Mouse (Mus musculus): Measurements from ENCODE around the gene Fgr. TPM values are rescaled to one million over a fixed set of nuclear protein-coding genes. Genes with fewer than 3 reads are reported as not detected.
"Not testable (repeated sequence)": the region's sequence is repeated elsewhere in the genome, so short reads cannot be mapped to it uniquely, and the experiment has no call there.

The Fgr gene
- polyA plus RNA-seq, 1 experiment from 2014 or later = 0.79 TPM

DNA sequence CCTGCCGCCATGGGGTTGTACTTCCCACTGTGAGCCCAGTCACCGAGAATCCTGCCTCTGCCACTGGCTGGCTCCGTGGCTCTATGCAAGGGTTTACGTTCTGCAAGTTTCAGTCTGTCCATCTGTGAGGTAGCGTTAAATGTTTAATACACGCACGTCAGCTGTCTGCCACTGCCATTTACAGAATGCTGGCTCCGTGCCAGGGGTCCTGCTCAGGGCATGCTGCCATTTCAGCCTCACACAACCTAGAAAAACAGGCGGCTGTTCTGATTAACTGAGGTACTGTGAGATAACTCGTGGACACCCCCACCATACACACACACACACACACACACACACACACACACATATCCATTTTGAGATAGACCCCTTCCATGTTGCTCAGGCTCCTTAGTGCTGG, 29.0 kb downstream of the Fgr start:
- WGBS = 16% methylated on average over 10 of the region's 10 CpGs
- no peaks in the 10 kb centered on the region for H3K27me3 ChIP-seq (ENCODE audit: control insufficient read depth, insufficient read depth, low read depth, low read length)

GRCm38 (mm10) chr4:133003316-133004018, 29.6 kb downstream of the Fgr start:
- Histone ChIP-seq H3K36me3 (ENCODE audit: control insufficient read depth, insufficient read depth, low read length) (no peaks in the 10 kb centered on the region), H3K9ac (ENCODE audit: low read length) (no peak overlapping the region), H3K4me1 (replicated peaks; ENCODE audit: control insufficient read depth, insufficient read depth, low read length) (peaks cover 4% of the 10 kb centered on the region), H3K27ac (ENCODE audit: low read length) (no peak overlapping the region), H3K27me3 (ENCODE audit: control insufficient read depth, insufficient read depth, low read depth, low read length) (no peaks in the 10 kb centered on the region), H3K9me3 (ENCODE audit: control insufficient read depth, low read length) (no peaks in the 10 kb centered on the region), H3K4me3 (ENCODE audit: low read length) (no peak overlapping the region), H3K4me2 (ENCODE audit: low read depth, low read length) (no peak overlapping the region)
- 51% methylated on average over 21 of the region's 21 CpGs for WGBS
- no peak for ATAC-seq (ENCODE audit: low read depth)

More for the DNA sequence above, 29.0 kb downstream of the Fgr start:
- peak; percentile 35; the same call in 1 of the 2 replicates for ATAC-seq (ENCODE audit: low read depth)
- H3K27ac ChIP-seq (ENCODE audit: low read length) = no peak overlapping the region
- H3K9me3 ChIP-seq (ENCODE audit: control insufficient read depth, low read length) = no peaks in the 10 kb centered on the region
- 0 out of 2 replicates have a peak overlapping the region, but pooled peaks have one; percentile 26 for H3K9ac ChIP-seq (ENCODE audit: low read length)
- no peak overlapping the region for H3K4me2 ChIP-seq (ENCODE audit: low read depth, low read length)
- no peak overlapping the region for H3K4me3 ChIP-seq (ENCODE audit: low read length)
- no peaks in the 10 kb centered on the region for H3K36me3 ChIP-seq (ENCODE audit: control insufficient read depth, insufficient read depth, low read length)
- peaks cover 4% of the 10 kb centered on the region for H3K4me1 ChIP-seq (replicated peaks; ENCODE audit: control insufficient read depth, insufficient read depth, low read length)

DNA sequence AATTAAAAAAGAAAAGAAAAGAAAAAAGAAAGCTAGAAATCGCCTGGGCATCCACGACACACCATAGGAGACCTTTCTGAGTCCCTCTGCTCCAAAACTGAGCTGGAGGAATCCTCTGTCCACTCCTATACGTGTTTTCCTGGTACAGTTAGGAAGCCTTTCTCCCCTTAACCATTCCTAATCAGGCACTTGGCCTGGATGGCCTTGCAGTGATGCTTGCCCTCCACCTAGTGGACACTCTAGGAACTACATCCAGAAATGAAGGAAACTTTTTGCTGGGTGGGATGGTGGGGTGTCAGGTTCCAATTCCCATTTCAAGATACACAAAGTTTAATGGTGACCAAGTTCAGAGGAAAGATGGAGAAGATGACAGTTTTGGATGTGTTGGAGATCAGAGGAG, 31.3 kb downstream of the Fgr start:
- Histone ChIP-seq H3K4me1 (replicated peaks; ENCODE audit: control insufficient read depth, insufficient read depth, low read length) (peaks cover 6% of the 10 kb centered on the region), H3K4me3 (ENCODE audit: low read length) (no peak overlapping the region), H3K9me3 (ENCODE audit: control insufficient read depth, low read length) (no peaks in the 10 kb centered on the region), H3K27ac (ENCODE audit: low read length) (no peak overlapping the region), H3K4me2 (ENCODE audit: low read depth, low read length) (no peak overlapping the region), H3K9ac (ENCODE audit: low read length) (no peak overlapping the region), H3K27me3 (ENCODE audit: control insufficient read depth, insufficient read depth, low read depth, low read length) (peaks cover 9% of the 10 kb centered on the region; the same call in 1 of the 2 replicates), H3K36me3 (ENCODE audit: control insufficient read depth, insufficient read depth, low read length) (no peaks in the 10 kb centered on the region)
- 4% methylated on average over 3 of the region's 3 CpGs for WGBS
- peak; percentile 60 for ATAC-seq (ENCODE audit: low read depth)

- not testable (repeated sequence) for H3K9me3 ChIP-seq (ENCODE audit: control insufficient read depth, low read length); H3K4me3 ChIP-seq (ENCODE audit: low read length); H3K9ac ChIP-seq (ENCODE audit: low read length); H3K4me2 ChIP-seq (ENCODE audit: low read depth, low read length); ATAC-seq (ENCODE audit: low read depth); H3K36me3 ChIP-seq (ENCODE audit: control insufficient read depth, insufficient read depth, low read length); H3K27ac ChIP-seq (ENCODE audit: low read length)
- Histone ChIP-seq H3K27me3 (ENCODE audit: control insufficient read depth, insufficient read depth, low read depth, low read length) (peaks cover 16% of the 10 kb centered on the region; the same call in 1 of the 2 replicates), H3K4me1 (replicated peaks; ENCODE audit: control insufficient read depth, insufficient read depth, low read length) (peaks cover 13% of the 10 kb centered on the region)
- 55% methylated on average over 6 of the region's 6 CpGs for WGBS
Observed at GRCm38 (mm10) chr4:133005885-133006451, 32.1 kb downstream of the Fgr start.

- peaks cover 11% of the 10 kb centered on the region for H3K4me1 ChIP-seq (replicated peaks; ENCODE audit: control insufficient read depth, insufficient read depth, low read length)
- no peak overlapping the region for H3K4me2 ChIP-seq (ENCODE audit: low read depth, low read length)
- H3K36me3 ChIP-seq (ENCODE audit: control insufficient read depth, insufficient read depth, low read length) = no peaks in the 10 kb centered on the region
- H3K9me3 ChIP-seq (ENCODE audit: control insufficient read depth, low read length) = no peaks in the 10 kb centered on the region
- H3K27ac ChIP-seq (ENCODE audit: low read length) = no peak overlapping the region
- peaks cover 18% of the 10 kb centered on the region; the same call in 1 of the 2 replicates for H3K27me3 ChIP-seq (ENCODE audit: control insufficient read depth, insufficient read depth, low read depth, low read length)
- H3K4me3 ChIP-seq (ENCODE audit: low read length) = no peak overlapping the region
- peak overlapping the region; percentile 22; the same call in 1 of the 2 replicates for H3K9ac ChIP-seq (ENCODE audit: low read length)
- no peak for ATAC-seq (ENCODE audit: low read depth)
- 28% methylated on average over 15 of the region's 15 CpGs for WGBS
Observed at GRCm38 (mm10) chr4:133007513-133008380, 33.9 kb downstream of the Fgr start.

DNA sequence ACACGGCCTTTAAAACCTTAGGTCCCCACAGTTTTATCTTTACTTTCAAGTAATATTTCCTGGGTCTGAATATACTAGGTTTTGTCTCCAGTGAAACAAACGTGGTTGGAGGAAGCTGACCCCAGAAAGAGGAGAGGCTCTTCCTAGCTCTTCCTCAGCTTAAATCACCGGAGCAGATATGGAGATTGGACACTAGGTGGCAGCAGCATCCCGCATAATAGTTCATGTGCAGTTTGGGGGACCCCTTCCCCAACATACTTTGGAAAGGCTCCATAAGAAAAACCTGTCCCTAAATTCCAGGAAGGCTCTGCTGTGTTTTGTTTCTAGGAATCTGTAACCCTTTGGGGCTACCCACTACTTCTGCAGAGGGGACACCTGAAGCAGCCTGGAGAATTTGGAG, 35.2 kb downstream of the Fgr start:
- 2% methylated on average over 4 of the region's 4 CpGs for WGBS
- H3K9ac ChIP-seq (ENCODE audit: low read length) = no peak overlapping the region
- no peak overlapping the region for H3K4me2 ChIP-seq (ENCODE audit: low read depth, low read length)
- H3K4me3 ChIP-seq (ENCODE audit: low read length) = no peak overlapping the region
- H3K4me1 ChIP-seq (replicated peaks; ENCODE audit: control insufficient read depth, insufficient read depth, low read length) = peaks cover 20% of the 10 kb centered on the region
- H3K36me3 ChIP-seq (ENCODE audit: control insufficient read depth, insufficient read depth, low read length) = no peaks in the 10 kb centered on the region
- no peak for ATAC-seq (ENCODE audit: low read depth)
- no peaks in the 10 kb centered on the region for H3K9me3 ChIP-seq (ENCODE audit: control insufficient read depth, low read length)
- no peak overlapping the region for H3K27ac ChIP-seq (ENCODE audit: low read length)
- H3K27me3 ChIP-seq (ENCODE audit: control insufficient read depth, insufficient read depth, low read depth, low read length) = peaks cover 18% of the 10 kb centered on the region; the same call in 1 of the 2 replicates

DNA sequence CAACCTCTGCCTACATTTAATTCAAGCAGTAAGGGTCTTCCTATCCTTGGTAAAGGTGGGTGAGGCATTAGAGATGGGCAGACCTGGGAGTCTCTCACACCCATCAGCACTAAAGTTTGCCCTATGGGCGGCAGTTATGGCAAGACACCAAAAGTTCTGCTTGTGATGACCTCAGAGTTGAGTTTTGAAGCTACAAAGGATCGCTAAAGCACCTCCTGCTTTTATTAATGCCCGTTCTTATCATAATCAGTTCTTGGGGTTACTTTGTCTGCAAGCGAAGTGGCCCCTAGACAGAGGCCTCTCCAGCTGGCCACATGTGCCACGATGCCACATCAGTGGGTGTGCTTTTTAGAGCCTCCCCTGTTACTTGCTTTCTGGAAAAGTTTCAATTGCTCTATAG, 35.8 kb downstream of the Fgr start:
- Histone ChIP-seq H3K4me1 (replicated peaks; ENCODE audit: control insufficient read depth, insufficient read depth, low read length) (peaks cover 25% of the 10 kb centered on the region), H3K27me3 (ENCODE audit: control insufficient read depth, insufficient read depth, low read depth, low read length) (peaks cover 18% of the 10 kb centered on the region; the same call in 1 of the 2 replicates), H3K4me3 (ENCODE audit: low read length) (no peak overlapping the region), H3K27ac (ENCODE audit: low read length) (no peak overlapping the region), H3K9me3 (ENCODE audit: control insufficient read depth, low read length) (no peaks in the 10 kb centered on the region), H3K4me2 (ENCODE audit: low read depth, low read length) (no peak overlapping the region), H3K9ac (ENCODE audit: low read length) (no peak overlapping the region), H3K36me3 (ENCODE audit: control insufficient read depth, insufficient read depth, low read length) (no peaks in the 10 kb centered on the region)
- WGBS = 51% methylated on average over 5 of the region's 5 CpGs
- ATAC-seq (ENCODE audit: low read depth) = no peak

- Histone ChIP-seq H3K27ac (ENCODE audit: low read length) (no peak overlapping the region), H3K4me3 (ENCODE audit: low read length) (peak overlapping the region; percentile 94), H3K9me3 (ENCODE audit: control insufficient read depth, low read length) (no peaks in the 10 kb centered on the region), H3K4me1 (replicated peaks; ENCODE audit: control insufficient read depth, insufficient read depth, low read length) (peaks cover 35% of the 10 kb centered on the region), H3K9ac (ENCODE audit: low read length) (peak overlapping the region; percentile 99), H3K27me3 (ENCODE audit: control insufficient read depth, insufficient read depth, low read depth, low read length) (peaks cover 18% of the 10 kb centered on the region; the same call in 1 of the 2 replicates), H3K4me2 (ENCODE audit: low read depth, low read length) (peak overlapping the region; percentile 91), H3K36me3 (ENCODE audit: control insufficient read depth, insufficient read depth, low read length) (no peaks in the 10 kb centered on the region)
- WGBS = 2% methylated on average over 17 of the region's 17 CpGs
- no peak for ATAC-seq (ENCODE audit: low read depth)
Observed at GRCm38 (mm10) chr4:133010611-133011010, 36.7 kb downstream of the Fgr start.
